Mouse (Mus musculus): ENCODE measurements around the gene Rassf2. TPM values are rescaled to one million over a fixed set of nuclear protein-coding genes. Genes with fewer than 3 reads are reported as not detected.

Rassf2 gene
- polyA plus RNA-seq (2015; fragmentation: Nextera tagmentation; extraction: Ambion mirVana), result 8.1 and 9.1 TPM in 2 replicates

DNA sequence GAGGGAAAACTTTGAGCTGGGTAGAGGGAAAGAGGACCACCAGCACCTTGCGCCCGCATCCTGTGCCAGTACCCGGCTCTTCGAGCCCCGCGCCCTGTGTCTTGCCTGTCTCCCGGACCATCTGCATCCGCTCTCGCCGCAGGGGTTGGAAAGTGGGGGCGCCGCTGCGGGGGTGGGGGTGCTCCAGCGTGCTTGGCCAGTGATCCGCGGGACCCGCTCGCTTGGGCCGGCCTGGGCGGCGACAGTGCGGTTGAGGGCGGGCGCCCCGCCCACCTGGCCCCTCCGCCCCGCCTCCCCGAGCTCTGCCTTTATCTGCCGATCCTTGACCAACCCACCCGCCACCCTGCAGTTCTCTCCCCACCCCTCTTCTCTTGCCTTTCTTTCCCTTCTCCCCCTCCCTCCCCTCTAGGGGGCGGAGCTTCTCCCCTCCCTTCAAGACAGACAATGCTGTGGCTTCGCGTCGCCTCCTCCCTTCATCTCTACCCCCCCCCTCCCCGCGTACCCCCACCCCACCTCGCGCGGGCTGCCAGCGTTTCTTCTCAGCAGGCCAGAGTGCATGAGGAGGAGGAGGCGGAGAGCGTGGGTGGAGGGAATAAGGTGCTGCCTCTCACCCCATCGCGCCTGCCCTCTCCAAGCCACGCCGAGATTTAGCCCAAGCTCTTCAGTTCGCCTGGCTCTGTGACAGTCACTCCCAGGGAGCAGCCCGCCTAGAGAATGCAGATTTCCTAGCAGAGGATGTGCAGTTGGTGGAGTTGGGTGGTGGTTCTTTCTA, at the start of gene Rassf2:
Gene Rassf2, minus strand, starts transcription at position 613 of the 772 bp plus-strand sequence.
- Histone ChIP-seq H3K36me3 (ENCODE audit: insufficient read depth, low read length) (no peaks in the 10 kb centered on the region), H3K27me3 (ENCODE audit: insufficient read depth, low read length) (peaks cover 27% of the 10 kb centered on the region), H3K4me3 (ENCODE audit: low read length) (peak within 1 kb of the TSS; percentile 54), H3K4me2 (replicated peaks; ENCODE audit: low read depth, low read length) (peak within 1 kb of the TSS; percentile 89), H3K27ac (ENCODE audit: low read length) (peak within 1 kb of the TSS; percentile 37; the same call in 1 of the 2 replicates), H3K9ac (replicated peaks; ENCODE audit: low read length) (peak within 1 kb of the TSS; percentile 65), H3K4me1 (ENCODE audit: insufficient read depth, low read length) (peaks cover 13% of the 10 kb centered on the region), H3K9me3 (ENCODE audit: low read length) (no peaks in the 10 kb centered on the region)
- WGBS, result under 1% methylated on average over 45 of the region's 48 CpGs
- ATAC-seq (ENCODE audit: low FRiP score, low TSS enrichment), result peak; percentile 95

DNA sequence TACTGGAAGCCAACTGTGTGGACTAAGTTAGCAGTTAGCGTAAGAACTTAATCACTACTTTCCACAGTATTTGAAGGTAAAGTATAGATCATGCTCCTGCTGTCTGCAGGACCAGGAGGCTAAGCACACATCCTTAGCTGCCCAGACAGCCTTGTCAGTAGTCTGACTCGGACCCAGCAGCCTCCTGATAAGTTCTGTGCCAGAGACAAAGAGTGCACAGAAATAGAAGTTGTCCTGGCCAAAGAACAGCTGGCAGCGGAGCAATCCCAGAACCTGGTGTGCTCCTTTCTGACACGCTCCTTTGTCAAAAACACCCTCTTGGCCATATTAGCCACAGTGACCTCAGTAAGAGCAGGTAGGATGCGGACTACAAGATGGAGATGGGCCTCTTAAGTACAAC, 49.1 kb upstream of the Rassf2 start:
- H3K36me3 ChIP-seq (ENCODE audit: insufficient read depth, low read length), result peaks cover 8% of the 10 kb centered on the region; the same call in 1 of the 2 replicates
- no peak overlapping the region for H3K9ac ChIP-seq (replicated peaks; ENCODE audit: low read length)
- ATAC-seq (ENCODE audit: low FRiP score, low TSS enrichment), result no peak
- 86% methylated on average over 5 of the region's 5 CpGs for WGBS
- no peak overlapping the region for H3K4me3 ChIP-seq (ENCODE audit: low read length)
- no peaks in the 10 kb centered on the region for H3K9me3 ChIP-seq (ENCODE audit: low read length)
- H3K4me1 ChIP-seq (ENCODE audit: insufficient read depth, low read length), result no peaks in the 10 kb centered on the region
- H3K4me2 ChIP-seq (replicated peaks; ENCODE audit: low read depth, low read length), result no peak overlapping the region
- H3K27ac ChIP-seq (ENCODE audit: low read length), result no peak overlapping the region
- H3K27me3 ChIP-seq (ENCODE audit: insufficient read depth, low read length), result no peaks in the 10 kb centered on the region

DNA sequence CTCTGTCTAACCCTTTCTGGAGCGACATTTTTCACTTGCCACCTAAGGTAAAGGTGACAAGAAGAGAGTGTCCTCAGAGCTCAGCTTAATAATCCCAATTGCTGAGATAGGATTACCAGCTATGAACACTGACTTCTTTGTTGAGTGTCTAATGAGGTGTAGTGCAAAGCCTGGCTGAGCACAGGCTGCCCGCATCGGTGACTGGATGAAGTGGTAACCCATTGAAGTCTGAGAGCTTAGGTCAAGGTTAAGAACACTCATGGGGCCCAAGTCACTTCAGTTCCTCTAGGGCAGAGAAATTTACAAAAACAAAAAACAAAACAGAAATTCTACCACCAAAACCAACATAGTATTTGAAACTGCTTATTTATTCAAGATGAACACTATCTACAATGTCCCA, 43.0 kb upstream of the Rassf2 start:
- no peaks in the 10 kb centered on the region for H3K9me3 ChIP-seq (ENCODE audit: low read length)
- peak; percentile 76; the same call in 1 of the 2 replicates for ATAC-seq (ENCODE audit: low FRiP score, low TSS enrichment)
- H3K4me3 ChIP-seq (ENCODE audit: low read length), result no peak overlapping the region
- no peak overlapping the region for H3K27ac ChIP-seq (ENCODE audit: low read length)
- H3K4me1 ChIP-seq (ENCODE audit: insufficient read depth, low read length), result peaks cover 2% of the 10 kb centered on the region; the same call in 1 of the 2 replicates
- H3K9ac ChIP-seq (replicated peaks; ENCODE audit: low read length), result no peak overlapping the region
- peaks cover 8% of the 10 kb centered on the region; the same call in 1 of the 2 replicates for H3K36me3 ChIP-seq (ENCODE audit: insufficient read depth, low read length)
- 41% methylated on average over 3 of the region's 3 CpGs for WGBS
- no peak overlapping the region for H3K4me2 ChIP-seq (replicated peaks; ENCODE audit: low read depth, low read length)
- no peaks in the 10 kb centered on the region for H3K27me3 ChIP-seq (ENCODE audit: insufficient read depth, low read length)

DNA sequence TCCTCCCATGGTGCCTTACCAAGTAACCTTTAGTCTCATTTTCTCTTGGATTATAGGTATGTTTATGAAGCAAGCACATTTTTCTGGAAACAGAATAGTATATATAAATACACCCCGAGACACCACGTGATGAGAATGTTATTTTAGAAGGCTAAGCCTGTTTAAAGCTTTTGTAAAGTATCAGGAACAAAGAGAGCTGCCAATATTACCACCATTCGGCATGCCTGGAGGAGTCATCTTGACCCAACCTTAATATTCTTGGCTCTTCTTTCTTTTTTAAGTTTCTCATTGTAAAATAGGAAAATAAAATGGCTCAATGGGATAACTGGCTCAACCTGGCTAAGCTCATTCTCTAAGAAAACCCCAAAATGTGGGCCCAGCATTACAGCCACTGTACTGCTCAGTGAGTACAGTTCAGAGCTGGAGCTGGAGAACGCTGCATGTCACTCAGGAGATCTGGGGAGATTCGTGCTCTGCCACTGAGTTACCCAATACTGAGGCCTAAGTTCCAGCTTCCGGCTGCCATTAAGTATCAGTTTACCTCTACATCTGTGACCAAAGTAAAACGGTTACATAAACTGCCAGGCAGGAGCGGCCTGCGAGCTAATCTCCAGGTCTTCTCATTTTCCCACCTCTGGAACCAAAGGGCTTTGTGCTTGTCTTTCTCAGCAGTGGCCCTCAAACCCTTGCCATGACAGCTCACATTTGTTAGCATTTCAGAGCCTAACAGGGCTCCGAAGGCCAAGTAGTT, 40.1 kb upstream of the Rassf2 start:
- no peak overlapping the region for H3K9ac ChIP-seq (replicated peaks; ENCODE audit: low read length)
- peaks cover 9% of the 10 kb centered on the region; the same call in 1 of the 2 replicates for H3K36me3 ChIP-seq (ENCODE audit: insufficient read depth, low read length)
- no peaks in the 10 kb centered on the region for H3K27me3 ChIP-seq (ENCODE audit: insufficient read depth, low read length)
- peaks cover 2% of the 10 kb centered on the region; the same call in 1 of the 2 replicates for H3K4me1 ChIP-seq (ENCODE audit: insufficient read depth, low read length)
- no peak overlapping the region for H3K4me3 ChIP-seq (ENCODE audit: low read length)
- WGBS, result 61% methylated on average over 10 of the region's 10 CpGs
- no peak overlapping the region for H3K27ac ChIP-seq (ENCODE audit: low read length)
- H3K4me2 ChIP-seq (replicated peaks; ENCODE audit: low read depth, low read length), result no peak overlapping the region
- no peaks in the 10 kb centered on the region for H3K9me3 ChIP-seq (ENCODE audit: low read length)
- ATAC-seq (ENCODE audit: low FRiP score, low TSS enrichment), result no peak

DNA sequence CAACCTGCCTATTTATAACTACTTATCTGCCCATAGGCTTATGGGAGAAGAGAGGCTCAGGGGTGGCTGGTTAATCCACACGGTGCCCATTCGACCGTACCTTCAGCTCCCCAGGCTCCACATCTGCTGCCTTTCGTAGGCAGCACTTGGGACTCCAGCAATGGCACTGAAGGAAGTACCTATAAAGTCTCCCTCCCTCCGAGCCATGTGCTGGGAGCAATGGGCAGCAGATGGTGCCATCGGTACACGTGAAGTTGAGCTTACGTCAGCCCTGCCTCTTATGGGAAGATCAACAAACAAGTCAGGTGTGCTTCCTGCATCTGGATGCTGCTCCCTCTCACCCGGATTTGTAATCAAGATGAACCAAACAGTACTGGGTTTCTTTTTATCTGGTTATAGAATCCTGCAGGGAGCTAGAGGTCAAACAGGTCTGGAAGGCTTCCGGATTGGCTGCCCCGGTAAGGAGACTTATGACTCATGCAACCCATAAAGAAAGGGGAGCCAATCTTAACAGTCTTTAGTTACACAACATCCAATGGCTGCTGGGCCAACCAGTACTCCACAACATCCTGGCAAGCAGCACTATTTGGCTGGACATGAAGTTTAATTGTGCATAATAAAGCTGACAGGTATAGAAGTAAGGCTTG, 34.2 kb upstream of the Rassf2 start:
- no peak overlapping the region for H3K4me2 ChIP-seq (replicated peaks; ENCODE audit: low read depth, low read length)
- peak; percentile 85 for ATAC-seq (ENCODE audit: low FRiP score, low TSS enrichment)
- no peaks in the 10 kb centered on the region for H3K27me3 ChIP-seq (ENCODE audit: insufficient read depth, low read length)
- H3K9me3 ChIP-seq (ENCODE audit: low read length), result no peaks in the 10 kb centered on the region
- no peak overlapping the region for H3K4me3 ChIP-seq (ENCODE audit: low read length)
- H3K36me3 ChIP-seq (ENCODE audit: insufficient read depth, low read length), result peaks cover 6% of the 10 kb centered on the region; the same call in 1 of the 2 replicates
- H3K27ac ChIP-seq (ENCODE audit: low read length), result 0 out of 2 replicates have a peak overlapping the region, but pooled peaks have one; percentile 17
- peaks cover 7% of the 10 kb centered on the region; the same call in 1 of the 2 replicates for H3K4me1 ChIP-seq (ENCODE audit: insufficient read depth, low read length)
- no peak overlapping the region for H3K9ac ChIP-seq (replicated peaks; ENCODE audit: low read length)
- WGBS, result 40% methylated on average over 11 of the region's 11 CpGs

DNA sequence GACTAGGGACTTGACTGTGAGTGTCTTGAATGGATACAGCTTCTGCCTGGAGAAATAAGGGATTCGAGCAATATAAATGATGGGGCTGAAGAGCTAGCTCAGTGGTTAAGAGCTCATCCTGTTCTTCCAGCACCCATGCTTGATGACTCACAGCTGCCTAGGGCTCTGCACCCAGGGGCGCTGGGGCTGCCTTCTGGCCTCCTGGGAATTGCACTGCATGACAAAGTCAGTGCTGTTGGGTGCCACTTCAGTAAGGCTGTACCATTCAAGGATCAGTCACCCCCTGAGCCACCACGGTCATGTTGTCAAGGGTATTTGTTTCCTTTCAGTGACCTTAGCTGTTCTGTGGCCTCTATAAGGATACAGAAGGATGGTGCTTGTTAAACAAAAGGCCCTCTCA, 33.7 kb upstream of the Rassf2 start:
- WGBS, result 60% methylated on average over 3 of the region's 3 CpGs
- Histone ChIP-seq H3K9ac (replicated peaks; ENCODE audit: low read length) (no peak overlapping the region), H3K4me1 (ENCODE audit: insufficient read depth, low read length) (peaks cover 7% of the 10 kb centered on the region; the same call in 1 of the 2 replicates), H3K9me3 (ENCODE audit: low read length) (no peaks in the 10 kb centered on the region), H3K36me3 (ENCODE audit: insufficient read depth, low read length) (peaks cover 6% of the 10 kb centered on the region; the same call in 1 of the 2 replicates), H3K4me2 (replicated peaks; ENCODE audit: low read depth, low read length) (no peak overlapping the region), H3K27ac (ENCODE audit: low read length) (no peak overlapping the region), H3K4me3 (ENCODE audit: low read length) (no peak overlapping the region), H3K27me3 (ENCODE audit: insufficient read depth, low read length) (no peaks in the 10 kb centered on the region)
- no peak; the same call in 1 of the 2 replicates for ATAC-seq (ENCODE audit: low FRiP score, low TSS enrichment)

DNA sequence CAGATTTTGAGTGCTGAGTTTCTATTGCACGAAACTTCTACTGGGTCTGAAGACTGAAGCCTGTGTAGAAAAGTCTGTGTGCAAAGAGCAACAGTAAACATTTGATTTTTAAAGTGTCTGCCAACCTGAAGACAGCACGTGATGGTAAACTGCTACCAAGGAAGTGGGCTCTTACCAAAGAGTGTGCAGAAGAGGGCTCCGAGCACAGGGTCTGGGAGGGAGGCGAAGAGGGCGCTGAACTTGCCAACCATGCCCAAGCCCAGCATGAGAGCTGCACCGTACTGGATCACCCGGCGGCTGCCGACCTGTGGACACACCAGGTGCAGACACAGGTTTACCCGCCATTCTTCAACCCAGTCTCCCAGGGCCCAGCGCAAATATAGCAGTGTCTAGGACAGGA, 31.8 kb upstream of the Rassf2 start:
- H3K9me3 ChIP-seq (ENCODE audit: low read length), result no peaks in the 10 kb centered on the region
- peaks cover 21% of the 10 kb centered on the region for H3K36me3 ChIP-seq (ENCODE audit: insufficient read depth, low read length)
- WGBS, result 96% methylated on average over 11 of the region's 11 CpGs
- H3K27ac ChIP-seq (ENCODE audit: low read length), result no peak overlapping the region
- H3K9ac ChIP-seq (replicated peaks; ENCODE audit: low read length), result no peak overlapping the region
- no peaks in the 10 kb centered on the region for H3K27me3 ChIP-seq (ENCODE audit: insufficient read depth, low read length)
- peaks cover 7% of the 10 kb centered on the region; the same call in 1 of the 2 replicates for H3K4me1 ChIP-seq (ENCODE audit: insufficient read depth, low read length)
- H3K4me3 ChIP-seq (ENCODE audit: low read length), result no peak overlapping the region
- no peak overlapping the region for H3K4me2 ChIP-seq (replicated peaks; ENCODE audit: low read depth, low read length)
- no peak for ATAC-seq (ENCODE audit: low FRiP score, low TSS enrichment)

DNA sequence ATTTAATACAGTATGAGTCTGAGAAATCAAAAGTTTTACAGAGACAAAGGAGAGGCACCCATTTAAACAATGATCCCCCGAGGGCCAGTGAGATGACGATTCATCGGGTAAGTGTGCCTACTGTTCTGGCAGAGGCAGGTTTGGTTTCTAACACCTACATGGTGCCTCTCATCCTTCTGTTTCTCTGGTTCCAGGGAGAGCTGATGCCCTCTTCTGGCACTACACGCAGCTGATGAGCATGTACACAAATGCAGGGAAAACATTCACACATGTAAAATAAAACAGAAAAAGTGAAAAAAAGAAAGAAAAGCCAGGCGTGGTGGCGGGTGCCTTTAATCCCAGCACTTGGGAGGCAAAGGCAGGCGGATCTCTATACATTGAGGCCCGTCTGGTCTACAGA, 29.9 kb upstream of the Rassf2 start:
- Histone ChIP-seq H3K4me2 (replicated peaks; ENCODE audit: low read depth, low read length) (no peak overlapping the region), H3K36me3 (ENCODE audit: insufficient read depth, low read length) (peaks cover 28% of the 10 kb centered on the region), H3K9ac (replicated peaks; ENCODE audit: low read length) (no peak overlapping the region), H3K4me1 (ENCODE audit: insufficient read depth, low read length) (peaks cover 7% of the 10 kb centered on the region; the same call in 1 of the 2 replicates), H3K9me3 (ENCODE audit: low read length) (no peaks in the 10 kb centered on the region), H3K27ac (ENCODE audit: low read length) (no peak overlapping the region), H3K4me3 (ENCODE audit: low read length) (no peak overlapping the region), H3K27me3 (ENCODE audit: insufficient read depth, low read length) (no peaks in the 10 kb centered on the region)
- 92% methylated on average over 8 of the region's 8 CpGs for WGBS
- ATAC-seq (ENCODE audit: low FRiP score, low TSS enrichment), result no peak

DNA sequence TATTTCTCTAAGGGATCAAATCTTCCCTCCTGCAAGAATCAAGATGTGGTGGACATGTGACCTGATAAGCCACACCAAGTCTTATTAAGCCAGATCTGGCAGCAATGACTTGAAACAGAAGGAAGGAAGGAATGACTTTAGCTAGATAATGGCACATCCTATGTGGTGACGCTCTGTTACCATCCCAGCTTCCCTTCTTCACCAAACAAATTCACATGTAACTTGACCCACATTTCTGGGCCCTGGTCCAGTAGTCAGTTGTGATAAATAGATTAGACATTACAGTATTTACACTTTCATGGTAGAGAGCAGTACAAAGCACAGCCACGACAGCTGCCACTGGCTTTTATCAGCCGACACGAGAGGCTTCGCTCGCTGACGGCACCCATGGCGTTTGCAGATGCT, 25.3 kb upstream of the Rassf2 start:
- H3K4me2 ChIP-seq (replicated peaks; ENCODE audit: low read depth, low read length), result no peak overlapping the region
- H3K4me3 ChIP-seq (ENCODE audit: low read length), result no peak overlapping the region
- peaks cover 28% of the 10 kb centered on the region for H3K36me3 ChIP-seq (ENCODE audit: insufficient read depth, low read length)
- H3K9me3 ChIP-seq (ENCODE audit: low read length), result no peaks in the 10 kb centered on the region
- H3K9ac ChIP-seq (replicated peaks; ENCODE audit: low read length), result no peak overlapping the region
- WGBS, result 78% methylated on average over 8 of the region's 8 CpGs
- no peaks in the 10 kb centered on the region; the same call in 1 of the 2 replicates for H3K4me1 ChIP-seq (ENCODE audit: insufficient read depth, low read length)
- H3K27me3 ChIP-seq (ENCODE audit: insufficient read depth, low read length), result no peaks in the 10 kb centered on the region
- H3K27ac ChIP-seq (ENCODE audit: low read length), result no peak overlapping the region
- ATAC-seq (ENCODE audit: low FRiP score, low TSS enrichment), result no peak
